Mouse (Mus musculus) CH12.LX (cell line): ENCODE data around the gene Necab2. TPM values are rescaled to one million over a fixed set of nuclear protein-coding genes. Genes with fewer than 3 reads are reported as not detected.

Experiments used
- DNase-seq: peaks from one replicate; pipeline ENCODE4 v3.0.0-alpha.2; 2013; ENCODE audit errors: extremely low read depth
- H3K27ac ChIP-seq: 2 replicates; pipeline ENCODE4 v1.5.1; 2012; ENCODE audit warnings: low read depth, mild to moderate bottlenecking, control low read depth, moderate library complexity; ENCODE audit not compliant: insufficient read depth
- H3K27me3 ChIP-seq: replicated peaks from 2 replicates; pipeline ENCODE3; 2012; ENCODE audit warnings: inconsistent platforms
- H3K36me3 ChIP-seq, 2 experiments: replicated peaks in 1 of 2; 2 replicates each; pipeline versions ENCODE3 to v1.6.1; 2012; ENCODE audit warnings: inconsistent platforms in 1 of 2, low read length in 1 of 2, mild to moderate bottlenecking in 1 of 2, mixed read lengths in 1 of 2, moderate library complexity in 1 of 2; ENCODE audit not compliant: control insufficient read depth in 1 of 2, insufficient read depth in 1 of 2
- H3K4me1 ChIP-seq, 2 experiments: 2 replicates each; pipeline ENCODE4 v1.6.1; 2012; ENCODE audit warnings: inconsistent platforms in 1 of 2, moderate library complexity in 1 of 2; ENCODE audit not compliant: insufficient read depth in 2 of 2, control insufficient read depth in 1 of 2
- H3K4me2 ChIP-seq: 2 replicates; pipeline ENCODE4 v1.6.1; 2012; ENCODE audit warnings: low read depth, mild to moderate bottlenecking, control low read depth; ENCODE audit not compliant: poor library complexity, insufficient read depth, severe bottlenecking
- H3K4me3 ChIP-seq, 3 experiments: fragments of 150-350 bp in 1 of 3; sonication (generic) in 1 of 3; replicated peaks in 1 of 3; 2 replicates each; pipeline versions ENCODE3 to v1.5.1; 2011 to 2012; ENCODE audit warnings: low read depth in 2 of 3, low read length in 2 of 3, mild to moderate bottlenecking in 2 of 3, moderate library complexity in 2 of 3, control low read depth in 1 of 3, improper control_type of control experiment in 1 of 3, inconsistent platforms in 1 of 3, mixed read lengths in 1 of 3; ENCODE audit not compliant: poor library complexity in 1 of 3
- H3K79me2 ChIP-seq: replicated peaks from 2 replicates; pipeline ENCODE4 v1.6.1; 2012; ENCODE audit warnings: mild to moderate bottlenecking, moderate library complexity; ENCODE audit not compliant: control insufficient read depth, poor library complexity, insufficient read depth, severe bottlenecking; ENCODE audit errors: extremely low read depth
- H3K9ac ChIP-seq: 2 replicates; pipeline ENCODE4 v1.6.1; 2012; ENCODE audit warnings: low read depth, mild to moderate bottlenecking, control low read depth, moderate library complexity; ENCODE audit not compliant: insufficient read depth
- H3K9me3 ChIP-seq: replicated peaks from 2 replicates; pipeline ENCODE3; 2012; ENCODE audit warnings: low read length, inconsistent platforms, mixed read lengths
- CHD2 ChIP-seq: IDR thresholded peaks from 2 replicates; pipeline ENCODE4 v1.6.1; 2011; ENCODE audit warnings: low read length, improper control_type of control experiment
- CTCF ChIP-seq, 2 experiments: IDR thresholded peaks in 1 of 2; conservative IDR thresholded peaks in 1 of 2; 2 replicates each; pipeline ENCODE4 v1.5.1; 2011 to 2012; ENCODE audit warnings: low read depth in 2 of 2, low read length in 2 of 2, improper control_type of control experiment in 1 of 2, inconsistent platforms in 1 of 2, mild to moderate bottlenecking in 1 of 2, moderate library complexity in 1 of 2
- E2F4 ChIP-seq: IDR thresholded peaks from 2 replicates; pipeline ENCODE4 v1.6.1; 2011; ENCODE audit warnings: low read depth, low read length, improper control_type of control experiment; ENCODE audit not compliant: insufficient replicate concordance
- ELF1 ChIP-seq: IDR thresholded peaks from 2 replicates; pipeline ENCODE4 v1.6.1; 2014; ENCODE audit warnings: low read depth, mild to moderate bottlenecking, inconsistent platforms, low read length, improper control_type of control experiment
- EP300 ChIP-seq: IDR thresholded peaks from 2 replicates; pipeline ENCODE4 v1.6.1; 2011; ENCODE audit warnings: low read length, improper control_type of control experiment
- ETS1 ChIP-seq: conservative IDR thresholded peaks from 2 replicates; pipeline ENCODE4 v1.6.1; 2012; ENCODE audit warnings: low read depth, mild to moderate bottlenecking, inconsistent platforms, low read length, improper control_type of control experiment, moderate library complexity
- HCFC1 ChIP-seq: IDR thresholded peaks from 2 replicates; pipeline ENCODE4 v1.6.1; 2012; ENCODE audit warnings: low read depth, mild to moderate bottlenecking, inconsistent platforms, low read length, improper control_type of control experiment
- IRF4 ChIP-seq: IDR thresholded peaks from 2 replicates; pipeline ENCODE4 v1.6.1; 2014; ENCODE audit warnings: low read depth, mild to moderate bottlenecking, inconsistent platforms, low read length, improper control_type of control experiment
- JUND ChIP-seq: conservative IDR thresholded peaks from 2 replicates; pipeline ENCODE4 v1.6.1; 2011; ENCODE audit warnings: low read depth, low read length, improper control_type of control experiment
- KAT2A ChIP-seq: IDR thresholded peaks from 2 replicates; pipeline ENCODE4 v1.6.1; 2012; ENCODE audit warnings: low read length, improper control_type of control experiment, inconsistent platforms; ENCODE audit not compliant: insufficient replicate concordance
- NELFE ChIP-seq: IDR thresholded peaks from 2 replicates; pipeline ENCODE4 v1.6.1; 2011; ENCODE audit warnings: low read depth, low read length, improper control_type of control experiment
- PAX5 ChIP-seq: IDR thresholded peaks from 2 replicates; pipeline ENCODE4 v1.6.1; 2012; ENCODE audit warnings: low read length, inconsistent platforms, mixed read lengths
- POLR2AphosphoS2 ChIP-seq: IDR thresholded peaks from 2 replicates; pipeline ENCODE4 v1.6.1; 2011; ENCODE audit warnings: low read depth, low read length, improper control_type of control experiment
- TBP ChIP-seq: conservative IDR thresholded peaks from 2 replicates; pipeline ENCODE4 v1.6.1; 2011; ENCODE audit warnings: low read depth, low read length, improper control_type of control experiment
- ZKSCAN1 ChIP-seq: IDR thresholded peaks from 2 replicates; pipeline ENCODE4 v1.6.1; 2012; ENCODE audit warnings: low read depth, inconsistent platforms, low read length, improper control_type of control experiment, borderline replicate concordance
- ZMIZ1 ChIP-seq: IDR thresholded peaks from 2 replicates; pipeline ENCODE4 v1.6.1; 2012; ENCODE audit warnings: low read depth, mild to moderate bottlenecking, inconsistent platforms, low read length, improper control_type of control experiment
- dilution Hi-C: fragments of 300-500 bp; cut with MboI; formaldehyde crosslinking; loops from 2 replicates; pipeline ENCODE4 v1.14.3; 2020; ENCODE audit warnings: low sequenced_read_pairs; ENCODE audit not compliant: extremely low pct_unique_long_range_greater_than_20kb, extremely low pct_ligation_motif_present
- in situ Hi-C: fragments of 300-500 bp; cut with MboI; formaldehyde crosslinking; loops from 3 replicates; pipeline ENCODE4 v1.14.3; 2019; ENCODE audit warnings: low sequenced_read_pairs, low pct_ligation_motif_present, low pct_unique_long_range_greater_than_20kb, mixed read lengths
- polyA plus RNA-seq: library from polyadenylated mRNA; unstranded; fragments of >175 nt; gene quantifications from 2 replicates; pipeline ENCODE4 v1.2.1, GENCODE M21; 2012; ENCODE audit warnings: low read depth; ENCODE audit not compliant: insufficient read length
- total RNA-seq, 2 experiments: library from RNA; depleted of rRNA; stranded (reverse); fragments of 300-350 nt in 1 of 2; fragments of >200 nt in 1 of 2; gene quantifications; 2 replicates each; pipeline ENCODE4 v1.2.3; 2012 to 2014

Gene Necab2
- total and polyA plus RNA-seq, 3 experiments = not detected

GRCm38 (mm10) chr8:119478684-119479083, 32.2 kb downstream of the Necab2 start:
- dilution Hi-C loops = no loop called here
- peaks cover 8% of the 10 kb centered on the region for H3K9me3 ChIP-seq
- TF ChIP-seq ELF1 (no peak), PAX5 (no peak), ZMIZ1 (no peak), E2F4 (no peak)
- H3K27ac ChIP-seq = no peak overlapping the region
- no peak overlapping the region for H3K4me2 ChIP-seq
- H3K79me2 ChIP-seq = no peaks in the 10 kb centered on the region
- in situ Hi-C loops = no loop called here
- H3K36me3 ChIP-seq = no peaks in the 10 kb centered on the region
- H3K4me1 ChIP-seq = peaks cover 0 to 12% of the 10 kb centered on the region in 2 experiments; a peak in 1 of 4 replicates
- H3K9ac ChIP-seq = no peak overlapping the region
- H3K4me3 ChIP-seq = no peak overlapping the region
- H3K27me3 ChIP-seq = peaks cover 24% of the 10 kb centered on the region
- no peak for DNase-seq

- in situ Hi-C loops = no loop called here
- no peaks in the 10 kb centered on the region for H3K36me3 ChIP-seq
- H3K4me3 ChIP-seq = no peak overlapping the region
- no peaks in the 10 kb centered on the region for H3K79me2 ChIP-seq
- no peak for TF ChIP-seq NELFE
- no peak for TF ChIP-seq ZMIZ1
- no peak for TF ChIP-seq IRF4
- peak; percentile 100 for TF ChIP-seq ZKSCAN1
- TF ChIP-seq HCFC1 = no peak
- TF ChIP-seq EP300 = no peak
- 0 out of 2 replicates have a peak, but pooled peaks have one; percentile 26 for TF ChIP-seq CHD2
- TF ChIP-seq CTCF (conservative IDR thresholded peaks at IDR 0.05 in 1 of 2, IDR thresholded peaks at IDR 0.05 in 1 of 2; ENCODE audit: low read depth in 2 of 2, low read length in 2 of 2) = 0 out of 4 replicates have a peak, but pooled peaks of 1 of the 2 experiments have one; percentile 9
- TF ChIP-seq KAT2A = 0 out of 2 replicates have a peak, but pooled peaks have one; percentile 16
- dilution Hi-C loops = no loop called here
- peaks cover 4% of the 10 kb centered on the region for H3K9me3 ChIP-seq
- H3K27me3 ChIP-seq = peaks cover 4% of the 10 kb centered on the region
- H3K9ac ChIP-seq = no peak overlapping the region
- H3K4me1 ChIP-seq = peaks cover 5 to 18% of the 10 kb centered on the region in 2 experiments
- no peak overlapping the region for H3K4me2 ChIP-seq
- DNase-seq = peak; percentile 82
- no peak overlapping the region for H3K27ac ChIP-seq
Measured at GRCm38 (mm10) chr8:119484145-119484896, 37.8 kb downstream of the Necab2 start.

- Histone ChIP-seq H3K9ac (no peak overlapping the region), H3K4me2 (no peak overlapping the region), H3K36me3 (no peaks in the 10 kb centered on the region), H3K4me1 (peaks cover 8 to 24% of the 10 kb centered on the region in 2 experiments), H3K9me3 (no peaks in the 10 kb centered on the region), H3K79me2 (no peaks in the 10 kb centered on the region), H3K4me3 (no peak overlapping the region), H3K27me3 (peaks cover 9% of the 10 kb centered on the region), H3K27ac (no peak overlapping the region)
- no peak for TF ChIP-seq PAX5
- TF ChIP-seq POLR2AphosphoS2 = no peak
- no peak for TF ChIP-seq JUND
- TF ChIP-seq ETS1 = no peak
- TF ChIP-seq TBP = no peak
- in situ Hi-C loops = no loop called here
- DNase-seq = no peak
- dilution Hi-C loops = no loop called here
Measured at GRCm38 (mm10) chr8:119487093-119487492, 40.6 kb downstream of the Necab2 start.
